Mouse (Mus musculus) lung, embryonic 14.5 days (tissue): ENCODE data around the gene Kcnk2. TPM values are rescaled to one million over a fixed set of nuclear protein-coding genes. Genes with fewer than 3 reads are reported as not detected.

Experiments used
- ATAC-seq: fragments of 200-750 bp; cut with Nextera tagmentation; 2 replicates; pipeline ENCODE4 v1.8.0; 2017; ENCODE audit warnings: mild to moderate bottlenecking, moderate TSS enrichment, moderate library complexity; ENCODE audit not compliant: insufficient read depth
- DNase-seq: peaks from one replicate; pipeline ENCODE4 v3.0.0-alpha.2; 2015
- H3K27ac ChIP-seq: fragments of 300-500 bp; sonication (generic); 2 replicates; pipeline ENCODE4 v1.5.1; 2014; ENCODE audit warnings: low read depth, mild to moderate bottlenecking, moderate library complexity
- H3K27me3 ChIP-seq: fragments of 300-500 bp; sonication (generic); 2 replicates; pipeline ENCODE4 v1.6.1; 2014; ENCODE audit warnings: low read length, control low read depth; ENCODE audit not compliant: insufficient read depth
- H3K36me3 ChIP-seq: fragments of 300-500 bp; sonication (generic); 2 replicates; pipeline ENCODE4 v1.6.1; 2014; ENCODE audit warnings: control low read depth; ENCODE audit not compliant: insufficient read depth
- H3K4me1 ChIP-seq: fragments of 300-500 bp; sonication (generic); 2 replicates; pipeline ENCODE4 v1.6.1; 2014; ENCODE audit warnings: antibody characterized with exemption, control low read depth; ENCODE audit not compliant: insufficient read depth
- H3K4me2 ChIP-seq: fragments of 300-500 bp; sonication (generic); 2 replicates; pipeline ENCODE4 v1.6.1; 2014; ENCODE audit warnings: mild to moderate bottlenecking
- H3K4me3 ChIP-seq: fragments of 300-500 bp; sonication (generic); 2 replicates; pipeline ENCODE4 v1.5.1; 2014; ENCODE audit warnings: low read depth, low read length
- H3K9ac ChIP-seq: fragments of 300-500 bp; sonication (generic); 2 replicates; pipeline ENCODE4 v1.6.1; 2014
- H3K9me3 ChIP-seq: fragments of 300-500 bp; sonication (generic); 2 replicates; pipeline ENCODE4 v1.6.1; 2016; ENCODE audit warnings: low read depth, low read length, control low read depth
- CTCF ChIP-seq: IDR thresholded peaks from 2 replicates; pipeline ENCODE4 v1.5.1; 2016; ENCODE audit warnings: antibody characterized with exemption, low read depth
- WGBS: fragments of 180-500 bp; shearing (Covaris S2); extraction: QIAGEN DNeasy Blood & Tissue Kit; methylation state at CpG from one replicate; pipeline ENCODE4 v1.1.7; 2014; 5-methylcytosine and 5-hydroxymethylcytosine counted together
- polyA plus RNA-seq: library from polyadenylated mRNA; unstranded; fragments of >200 nt; fragmentation: Nextera tagmentation; extraction: Ambion mirVana; gene quantifications from 2 replicates; pipeline ENCODE4 v1.2.1, GENCODE M21; 2014

Gene Kcnk2
- polyA plus RNA-seq, 1 experiment from 2014 or later, result 8.9 TPM

GRCm38 (mm10) chr1:189219051-189219450 lies 183.0 kb downstream of the Kcnk2 start:
- TF ChIP-seq CTCF, result no peak
- Histone ChIP-seq H3K4me1 (0 out of 2 replicates have a peak, but pooled peaks cover 4% of the 10 kb centered on the region), H3K27ac (no peak overlapping the region), H3K36me3 (no peaks in the 10 kb centered on the region), H3K9me3 (no peaks in the 10 kb centered on the region), H3K4me3 (no peak overlapping the region), H3K4me2 (no peak overlapping the region), H3K9ac (no peak overlapping the region), H3K27me3 (no peaks in the 10 kb centered on the region)
- ATAC-seq, result 0 out of 2 replicates have a peak, but pooled peaks have one; percentile 40
- peak; percentile 84 for DNase-seq
- WGBS, result 42% methylated on average over 10 of the region's 10 CpGs

- ATAC-seq (no peak), DNase-seq (no peak)
- TF ChIP-seq CTCF, result no peak
- H3K4me2 ChIP-seq, result no peak overlapping the region
- no peaks in the 10 kb centered on the region for H3K36me3 ChIP-seq
- 0 out of 2 replicates have a peak, but pooled peaks cover 4% of the 10 kb centered on the region for H3K4me1 ChIP-seq
- no peak overlapping the region for H3K9ac ChIP-seq
- no peaks in the 10 kb centered on the region for H3K9me3 ChIP-seq
- WGBS, result 86% methylated on average over 11 of the region's 11 CpGs
- no peaks in the 10 kb centered on the region for H3K27me3 ChIP-seq
- H3K27ac ChIP-seq, result no peak overlapping the region
- H3K4me3 ChIP-seq, result no peak overlapping the region
Measured at GRCm38 (mm10) chr1:189217751-189218564, 184.1 kb downstream of the Kcnk2 start.

DNA sequence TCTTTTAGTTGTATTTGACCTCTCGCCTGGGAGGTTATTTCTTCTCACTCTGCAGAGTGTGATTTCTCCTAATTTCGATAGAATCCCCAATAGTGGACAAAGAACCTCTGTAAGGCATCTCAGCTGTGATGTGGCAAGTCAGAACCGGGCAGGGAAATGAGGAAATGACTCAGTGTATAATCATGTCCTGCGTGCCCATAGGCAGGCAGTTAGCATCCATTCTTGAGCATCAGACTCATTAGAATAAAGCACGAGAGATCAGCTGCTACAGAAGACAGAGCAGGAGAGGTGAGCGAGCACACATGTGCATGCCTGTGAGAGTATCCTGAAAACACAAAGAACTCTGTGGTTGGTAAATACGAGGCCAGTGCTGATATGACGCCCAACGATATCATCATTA lies 186.9 kb downstream of the Kcnk2 start:
- TF ChIP-seq CTCF, result no peak
- 63% methylated on average over 9 of the region's 9 CpGs for WGBS

DNA sequence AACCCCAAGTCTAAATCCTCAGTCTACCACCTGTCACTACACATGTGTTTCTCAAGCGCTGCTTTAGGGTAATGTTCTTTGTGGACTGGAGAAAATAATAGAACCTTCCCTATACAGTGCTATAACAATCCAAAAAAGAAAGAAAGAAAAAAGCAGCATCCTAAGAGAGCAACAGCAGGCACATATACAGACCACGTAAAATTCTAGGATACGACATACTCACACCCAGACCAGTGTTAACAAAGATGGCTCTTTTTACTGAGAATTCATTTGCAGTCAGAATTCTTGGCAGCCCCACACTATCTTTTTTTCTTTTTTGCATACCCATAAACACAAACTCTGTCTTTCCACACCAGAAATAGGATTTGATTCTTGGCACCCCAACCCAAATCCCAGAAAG lies 187.6 kb downstream of the Kcnk2 start:
- no peak overlapping the region for H3K4me3 ChIP-seq
- no peaks in the 10 kb centered on the region for H3K27me3 ChIP-seq
- 72% methylated on average over 3 of the region's 3 CpGs for WGBS
- H3K27ac ChIP-seq, result no peak overlapping the region
- no peak overlapping the region for H3K4me2 ChIP-seq
- DNase-seq (peak; percentile 34), ATAC-seq (no peak)
- TF ChIP-seq CTCF, result no peak
- no peaks in the 10 kb centered on the region for H3K36me3 ChIP-seq
- no peak overlapping the region for H3K9ac ChIP-seq
- no peaks in the 10 kb centered on the region for H3K9me3 ChIP-seq
- H3K4me1 ChIP-seq, result 0 out of 2 replicates have a peak, but pooled peaks cover 4% of the 10 kb centered on the region

More for the DNA sequence above, 186.9 kb downstream of the Kcnk2 start:
- Histone ChIP-seq H3K27me3 (no peaks in the 10 kb centered on the region), H3K4me2 (no peak overlapping the region), H3K4me3 (no peak overlapping the region), H3K27ac (no peak overlapping the region), H3K4me1 (0 out of 2 replicates have a peak, but pooled peaks cover 4% of the 10 kb centered on the region), H3K9ac (no peak overlapping the region), H3K9me3 (no peaks in the 10 kb centered on the region), H3K36me3 (no peaks in the 10 kb centered on the region)
- DNase-seq (no peak), ATAC-seq (no peak)

DNA sequence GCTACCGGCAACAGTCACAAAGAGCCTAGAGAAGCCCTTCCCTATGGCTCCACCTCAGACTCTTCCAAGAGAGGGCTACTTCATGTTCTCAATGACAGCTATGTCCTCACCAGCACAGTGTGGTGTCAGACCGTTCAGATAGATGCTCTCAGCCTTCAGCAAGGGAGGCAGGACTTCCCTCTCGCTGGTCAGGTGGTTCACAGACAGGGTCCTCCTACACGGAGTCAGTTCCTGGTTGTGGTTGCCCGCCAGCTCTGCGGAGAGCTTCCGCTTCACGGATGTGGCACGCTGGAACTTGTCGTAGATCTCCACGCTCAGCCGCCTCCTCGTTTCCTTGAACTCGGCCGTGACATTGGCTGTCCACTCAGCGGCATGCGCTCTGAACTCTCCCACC lies 192.4 kb downstream of the Kcnk2 start:
- Histone ChIP-seq H3K4me1 (0 out of 2 replicates have a peak, but pooled peaks cover 2% of the 10 kb centered on the region), H3K27me3 (no peaks in the 10 kb centered on the region), H3K36me3 (no peaks in the 10 kb centered on the region), H3K9me3 (no peaks in the 10 kb centered on the region), H3K4me2 (no peak overlapping the region), H3K27ac (no peak overlapping the region), H3K4me3 (no peak overlapping the region), H3K9ac (no peak overlapping the region)
- 88% methylated on average over 17 of the region's 17 CpGs for WGBS
- DNase-seq, result no peak
- no peak for ATAC-seq
- TF ChIP-seq CTCF, result no peak

GRCm38 (mm10) chr1:189209029-189209714 lies 192.9 kb downstream of the Kcnk2 start:
- 78% methylated on average over 12 of the region's 12 CpGs for WGBS
- Histone ChIP-seq H3K27ac (no peak overlapping the region), H3K4me3 (no peak overlapping the region), H3K36me3 (no peaks in the 10 kb centered on the region), H3K9ac (no peak overlapping the region), H3K4me1 (no peaks in the 10 kb centered on the region), H3K4me2 (no peak overlapping the region), H3K27me3 (no peaks in the 10 kb centered on the region), H3K9me3 (no peaks in the 10 kb centered on the region)
- no peak for TF ChIP-seq CTCF
- DNase-seq (no peak), ATAC-seq (no peak)

DNA sequence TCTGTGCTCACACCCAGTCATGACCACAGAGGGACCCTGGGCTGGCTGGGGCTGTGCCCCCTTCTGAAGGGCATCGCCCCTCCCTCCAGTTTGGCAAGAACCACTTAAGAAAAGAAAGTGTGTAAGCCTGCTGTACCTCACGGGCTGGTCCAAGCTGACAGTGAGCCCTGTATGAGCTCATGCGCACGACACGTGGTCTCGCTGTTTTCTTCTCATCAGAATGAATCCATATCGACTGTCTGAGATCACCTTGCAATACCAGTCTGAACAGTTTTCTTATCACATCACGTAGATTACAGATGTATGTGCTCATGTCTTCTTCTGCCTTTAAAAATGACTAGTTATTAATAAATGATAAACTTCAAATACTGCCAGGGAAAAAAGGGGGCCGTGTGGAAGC lies 193.5 kb downstream of the Kcnk2 start:
- DNase-seq (no peak), ATAC-seq (no peak)
- Histone ChIP-seq H3K4me2 (no peak overlapping the region), H3K27me3 (no peaks in the 10 kb centered on the region), H3K4me1 (no peaks in the 10 kb centered on the region), H3K9me3 (no peaks in the 10 kb centered on the region), H3K27ac (no peak overlapping the region), H3K36me3 (no peaks in the 10 kb centered on the region), H3K9ac (no peak overlapping the region), H3K4me3 (no peak overlapping the region)
- WGBS, result 74% methylated on average over 9 of the region's 9 CpGs
- TF ChIP-seq CTCF, result no peak
